Mouse (Mus musculus) embryonic facial prominence, embryonic 15.5 days (tissue): ENCODE measurements around the gene Olfr324. TPM values are rescaled to one million over a fixed set of nuclear protein-coding genes. Genes with fewer than 3 reads are reported as not detected.

Experiments
- ATAC-seq: fragments of 200-750 bp; cut with Nextera tagmentation; 2 replicates; pipeline ENCODE4 v1.8.0; 2017; ENCODE audit warnings: low read depth, moderate TSS enrichment; ENCODE audit not compliant: insufficient number of reproducible peaks, low FRiP score, low TSS enrichment
- H3K27ac ChIP-seq: fragments of 300-500 bp; sonication (generic); replicated peaks from 2 replicates; pipeline ENCODE4 v1.5.1; 2015; ENCODE audit warnings: mild to moderate bottlenecking, inconsistent platforms
- H3K27me3 ChIP-seq: fragments of 300-500 bp; sonication (generic); 2 replicates; pipeline ENCODE4 v1.6.1; 2015; ENCODE audit warnings: inconsistent platforms
- H3K36me3 ChIP-seq: fragments of 300-500 bp; sonication (generic); 2 replicates; pipeline ENCODE4 v1.6.1; 2015; ENCODE audit warnings: mild to moderate bottlenecking, inconsistent platforms
- H3K4me1 ChIP-seq: fragments of 300-500 bp; sonication (generic); 2 replicates; pipeline ENCODE4 v1.6.1; 2015; ENCODE audit warnings: inconsistent platforms
- H3K4me2 ChIP-seq: fragments of 300-500 bp; sonication (generic); replicated peaks from 2 replicates; pipeline ENCODE4 v1.6.1; 2015; ENCODE audit warnings: mild to moderate bottlenecking, inconsistent platforms
- H3K4me3 ChIP-seq: fragments of 300-500 bp; sonication (generic); replicated peaks from 2 replicates; pipeline ENCODE4 v1.5.1; 2015; ENCODE audit warnings: mild to moderate bottlenecking, inconsistent platforms
- H3K9ac ChIP-seq: fragments of 300-500 bp; sonication (generic); 2 replicates; pipeline ENCODE4 v1.6.1; 2015; ENCODE audit warnings: inconsistent platforms
- H3K9me3 ChIP-seq: fragments of 300-500 bp; sonication (generic); replicated peaks from 2 replicates; pipeline ENCODE4 v1.6.1; 2016; ENCODE audit warnings: inconsistent platforms
- WGBS: fragments of 180-500 bp; shearing (Covaris S2); methylation state at CpG from one replicate; pipeline ENCODE4 v1.1.7; 2015; 5-methylcytosine and 5-hydroxymethylcytosine counted together
- polyA plus RNA-seq: library from polyadenylated mRNA; unstranded; fragments of >200 nt; fragmentation: Nextera tagmentation; extraction: Ambion mirVana; gene quantifications from 2 replicates; pipeline ENCODE4 v1.2.1, GENCODE M21; 2015

Olfr324 gene
- polyA plus RNA-seq, 1 experiment from 2014 or later, result not detected

DNA sequence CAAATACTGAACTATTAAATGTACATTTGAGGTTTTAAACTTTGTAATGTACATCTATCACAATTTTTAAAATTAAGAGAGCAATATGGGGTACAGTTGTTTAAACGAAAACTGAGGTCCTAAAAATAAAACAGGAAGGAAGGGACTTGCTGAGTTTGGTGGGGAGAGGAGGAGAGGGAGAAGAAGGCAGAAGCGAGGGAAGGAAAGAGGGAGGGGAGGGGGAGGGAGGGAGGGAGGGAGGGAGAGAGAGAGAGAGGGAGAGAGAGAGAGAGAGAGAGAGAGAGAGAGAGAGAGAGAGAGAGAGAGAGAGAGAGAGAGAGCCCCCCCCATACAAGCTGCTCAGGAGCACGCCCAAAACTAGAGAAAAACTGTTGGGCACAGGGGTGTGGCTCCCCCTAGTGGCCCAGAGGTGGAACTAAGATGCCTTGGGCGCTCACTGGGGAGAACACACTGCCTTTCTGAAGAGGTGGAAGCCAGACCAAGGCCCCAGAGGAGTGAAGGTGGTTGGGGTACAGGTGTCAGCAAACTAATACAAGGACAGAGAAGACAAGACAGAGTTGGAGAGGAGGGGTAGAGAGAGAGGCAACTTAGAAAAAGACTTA is 41.6 kb downstream of the Olfr324 start:
- no peak overlapping the region for H3K4me3 ChIP-seq
- ATAC-seq, result no peak

DNA sequence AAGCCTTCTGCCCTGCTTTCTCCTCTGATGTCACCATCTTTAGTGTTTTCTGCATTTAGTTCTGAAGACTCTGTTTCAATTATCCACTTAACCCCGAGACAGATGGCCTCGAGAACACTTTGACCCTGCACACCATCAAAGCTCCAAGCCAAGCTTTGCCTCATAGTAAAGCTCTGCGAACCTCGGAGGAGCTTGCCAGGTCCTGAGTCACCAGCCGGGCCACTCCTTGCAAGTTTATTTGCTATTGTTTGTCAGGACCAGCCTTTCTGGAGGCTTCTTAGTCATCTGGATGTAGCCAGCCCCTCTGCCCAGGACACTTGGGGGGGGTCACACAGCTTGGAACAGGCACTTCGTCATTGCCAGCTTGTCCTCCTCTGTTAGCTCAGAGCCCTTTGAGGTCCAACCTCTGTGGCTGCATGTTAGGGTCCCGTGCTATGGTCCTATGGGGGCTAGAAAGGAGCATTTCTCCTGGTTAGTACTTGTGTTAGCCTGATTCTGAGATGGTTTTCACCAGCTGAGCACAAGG is 43.3 kb downstream of the Olfr324 start:
- Histone ChIP-seq H3K4me2 (no peak overlapping the region), H3K27me3 (peaks cover 33% of the 10 kb centered on the region), H3K36me3 (no peaks in the 10 kb centered on the region), H3K4me3 (no peak overlapping the region), H3K9ac (no peak overlapping the region), H3K9me3 (no peaks in the 10 kb centered on the region), H3K27ac (no peak overlapping the region), H3K4me1 (peaks cover 9% of the 10 kb centered on the region)
- ATAC-seq, result no peak
- 36% methylated on average over 7 of the region's 7 CpGs for WGBS

More for the DNA sequence above, 41.6 kb downstream of the Olfr324 start:
- H3K4me2 ChIP-seq, result no peak overlapping the region
- H3K27me3 ChIP-seq, result peaks cover 30% of the 10 kb centered on the region
- no peaks in the 10 kb centered on the region for H3K36me3 ChIP-seq
- 10% methylated on average over 3 of the region's 4 CpGs for WGBS
- H3K9me3 ChIP-seq, result no peaks in the 10 kb centered on the region
- H3K9ac ChIP-seq, result no peak overlapping the region
- H3K4me1 ChIP-seq, result peaks cover 9% of the 10 kb centered on the region
- no peak overlapping the region for H3K27ac ChIP-seq

DNA sequence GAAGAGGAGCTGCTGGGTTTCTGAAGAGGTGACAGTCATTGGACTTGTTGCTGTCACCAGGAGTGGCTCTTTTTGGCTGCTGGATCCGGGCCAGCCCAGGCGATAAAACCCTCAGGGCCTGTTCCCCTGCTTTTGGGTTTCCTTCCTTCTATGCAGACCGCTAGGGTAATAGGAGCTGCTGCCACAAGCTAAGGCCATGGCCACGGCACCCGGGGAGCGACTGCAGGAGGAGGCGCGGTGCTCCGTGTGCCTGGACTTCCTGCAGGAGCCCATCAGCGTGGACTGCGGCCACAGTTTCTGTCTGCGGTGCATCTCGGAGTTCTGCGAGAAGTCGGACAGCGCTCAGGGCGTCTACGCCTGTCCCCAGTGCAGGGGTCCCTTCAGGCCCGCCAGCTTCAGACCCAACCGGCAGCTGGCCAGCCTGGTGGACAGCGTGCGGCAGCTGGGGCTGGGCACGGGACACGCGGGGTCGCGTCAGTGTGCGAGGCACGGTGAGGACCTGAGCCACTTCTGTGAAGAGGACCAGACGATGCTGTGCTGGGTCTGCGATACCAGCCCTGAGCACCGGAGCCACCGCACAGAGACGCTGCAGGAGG is 45.5 kb downstream of the Olfr324 start, which contains the start of gene Trim58:
TSS of gene Trim58 (plus strand) at position 194 of the 596 bp plus-strand sequence.
- peak within 1 kb of the TSS; percentile 29 for H3K4me3 ChIP-seq
- WGBS, result 2% methylated on average over 34 of the region's 34 CpGs
- no peaks in the 10 kb centered on the region for H3K36me3 ChIP-seq
- H3K4me2 ChIP-seq, result peak within 1 kb of the TSS; percentile 59
- H3K27ac ChIP-seq, result no peak within 1 kb of the TSS
- ATAC-seq, result no peak
- H3K4me1 ChIP-seq, result peaks cover 9% of the 10 kb centered on the region
- H3K9me3 ChIP-seq, result no peaks in the 10 kb centered on the region
- H3K9ac ChIP-seq, result no peak within 1 kb of the TSS
- H3K27me3 ChIP-seq, result peaks cover 33% of the 10 kb centered on the region

DNA sequence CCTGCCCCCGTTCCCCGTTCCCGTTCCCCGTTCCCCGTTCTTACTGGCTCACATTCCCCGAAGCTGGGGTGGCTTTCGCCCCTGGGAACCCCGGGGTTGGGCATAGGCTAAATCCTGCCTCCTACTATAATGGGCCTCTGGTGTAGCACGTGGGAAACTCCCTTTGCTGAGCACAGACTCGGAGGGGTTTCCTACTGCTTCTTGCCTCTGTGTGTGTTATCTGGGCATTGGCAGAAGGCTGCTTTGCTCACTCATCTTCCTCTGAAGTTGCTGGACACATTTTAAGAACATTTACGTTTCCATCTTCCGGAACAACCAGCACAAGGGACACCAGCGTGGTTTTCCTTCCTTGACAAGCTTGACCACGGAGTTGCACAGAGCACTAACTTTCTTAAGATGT is 46.1 kb downstream of the Olfr324 start:
- Histone ChIP-seq H3K27me3 (peaks cover 33% of the 10 kb centered on the region), H3K4me1 (peaks cover 9% of the 10 kb centered on the region), H3K9me3 (no peaks in the 10 kb centered on the region), H3K27ac (no peak overlapping the region), H3K4me2 (peak overlapping the region; percentile 59; the same call in 1 of the 2 replicates), H3K36me3 (no peaks in the 10 kb centered on the region), H3K4me3 (no peak overlapping the region), H3K9ac (no peak overlapping the region)
- 25% methylated on average over 14 of the region's 14 CpGs for WGBS
- no peak for ATAC-seq

DNA sequence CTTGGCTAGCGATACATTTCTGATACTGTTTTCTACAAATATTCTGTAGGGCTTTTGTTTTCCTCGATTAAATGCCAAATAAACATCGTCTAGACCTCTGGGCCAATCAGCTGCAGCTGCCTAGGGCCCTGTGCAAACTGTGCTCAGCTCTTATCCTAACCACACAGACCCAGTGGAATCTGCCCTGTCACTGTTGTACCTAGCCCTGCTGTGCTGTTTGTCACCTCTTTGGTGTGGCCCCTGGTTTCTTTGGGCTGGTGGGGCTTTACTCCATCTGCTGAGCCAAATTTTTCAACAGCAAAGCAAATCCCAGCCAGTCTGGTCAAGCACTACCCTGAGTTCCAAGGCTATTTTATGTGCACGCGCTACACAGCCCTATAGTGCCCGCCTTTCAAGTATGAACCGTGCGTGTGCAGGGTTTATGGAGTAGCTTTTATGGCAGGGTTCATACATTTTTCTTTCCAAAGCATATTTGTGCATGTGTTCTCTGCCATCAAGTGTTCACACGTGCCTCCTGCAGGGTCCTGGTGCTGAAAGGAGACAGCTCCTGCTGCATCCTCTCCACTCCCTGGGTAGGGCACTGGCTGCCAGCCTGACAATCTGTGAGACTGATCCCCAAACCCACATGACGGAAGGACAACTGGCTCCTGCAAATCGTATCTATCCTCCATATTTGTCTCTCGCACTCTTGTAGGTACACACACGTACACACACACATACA is 46.9 kb downstream of the Olfr324 start:
- Histone ChIP-seq H3K4me2 (no peak overlapping the region), H3K4me1 (peaks cover 9% of the 10 kb centered on the region), H3K9ac (no peak overlapping the region), H3K27ac (no peak overlapping the region), H3K4me3 (no peak overlapping the region), H3K9me3 (no peaks in the 10 kb centered on the region), H3K36me3 (no peaks in the 10 kb centered on the region), H3K27me3 (peaks cover 33% of the 10 kb centered on the region)
- no peak for ATAC-seq
- 83% methylated on average over 13 of the region's 13 CpGs for WGBS

DNA sequence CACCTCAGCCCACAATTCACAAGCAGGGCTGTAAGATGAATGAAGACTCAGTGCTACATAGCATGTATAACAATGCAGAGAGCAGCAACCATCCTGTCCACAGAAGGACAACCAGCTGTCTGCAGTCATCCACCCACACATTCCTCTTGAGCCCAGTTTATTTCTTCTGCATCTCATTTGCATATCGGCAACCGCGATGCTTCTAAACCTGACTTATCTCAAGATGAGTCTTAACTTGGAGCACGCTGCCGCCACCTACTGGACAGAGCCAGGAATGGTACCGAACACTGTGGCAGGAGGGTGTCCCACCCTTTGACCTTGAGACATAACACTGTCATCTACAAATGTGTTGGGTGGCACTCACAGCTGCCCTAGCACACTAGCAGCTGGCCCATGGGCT is 48.4 kb downstream of the Olfr324 start:
- Histone ChIP-seq H3K36me3 (no peaks in the 10 kb centered on the region), H3K27ac (no peak overlapping the region), H3K4me2 (no peak overlapping the region), H3K4me3 (no peak overlapping the region), H3K27me3 (peaks cover 26% of the 10 kb centered on the region), H3K9ac (no peak overlapping the region), H3K9me3 (no peaks in the 10 kb centered on the region), H3K4me1 (peaks cover 9% of the 10 kb centered on the region)
- ATAC-seq, result no peak
- WGBS, result 30% methylated on average over 6 of the region's 6 CpGs

Other genes starting within 250 kb of the Olfr324 start
- gene Lypd8, start 216.1 kb upstream of the Olfr324 start, polyA plus RNA-seq, result 0.20 and 0.35 TPM in 2 replicates
- not detected in 2 replicates for gene 1810065E05Rik, start 174.0 kb upstream of the Olfr324 start, polyA plus RNA-seq
- gene Gm12253, start 162.6 kb upstream of the Olfr324 start, polyA plus RNA-seq, result not detected in 2 replicates
- gene Lypd9, start 142.2 kb upstream of the Olfr324 start, polyA plus RNA-seq, result not detected in 2 replicates
- gene Olfr30, start 132.8 kb upstream of the Olfr324 start, polyA plus RNA-seq, result 0.24 and 0.29 TPM in 2 replicates
- gene Olfr332, start 102.6 kb upstream of the Olfr324 start, polyA plus RNA-seq, result 0.11 and 0.31 TPM in 2 replicates
- gene Olfr331, start 92.5 kb upstream of the Olfr324 start, polyA plus RNA-seq, result not detected in 2 replicates
- gene Olfr330, start 60.3 kb upstream of the Olfr324 start, polyA plus RNA-seq, result 0.14 and 0.36 TPM in 2 replicates
- 0.16 TPM in 1 of 2 replicates, not detected in the other for gene Olfr329-ps, start 48.7 kb upstream of the Olfr324 start, polyA plus RNA-seq
- gene Olfr328, start 39.5 kb upstream of the Olfr324 start, polyA plus RNA-seq, result 0.08 TPM in 1 of 2 replicates, not detected in the other
- gene Olfr224, start 24.6 kb upstream of the Olfr324 start, polyA plus RNA-seq, result 0.12 TPM in 1 of 2 replicates, not detected in the other
- gene Olfr325, start 17.4 kb upstream of the Olfr324 start, polyA plus RNA-seq, result not detected in 2 replicates
- not detected in 2 replicates for gene 2210407C18Rik, start 21.0 kb downstream of the Olfr324 start, polyA plus RNA-seq
- 0.12 and 0.16 TPM in 2 replicates for gene Olfr323, start 35.4 kb downstream of the Olfr324 start, polyA plus RNA-seq
- gene Trim58, start 45.4 kb downstream of the Olfr324 start, polyA plus RNA-seq, result 0.08 TPM in 1 of 2 replicates, not detected in the other
- 0.11 TPM in 1 of 2 replicates, not detected in the other for gene Olfr322, start 63.7 kb downstream of the Olfr324 start, polyA plus RNA-seq
- gene Olfr320, start 86.0 kb downstream of the Olfr324 start, polyA plus RNA-seq, result not detected in 2 replicates
- gene Olfr319, start 104.0 kb downstream of the Olfr324 start, polyA plus RNA-seq, result not detected in 2 replicates
- gene Olfr318, start 128.9 kb downstream of the Olfr324 start, polyA plus RNA-seq, result not detected in 2 replicates
- gene Olfr317, start 144.1 kb downstream of the Olfr324 start, polyA plus RNA-seq, result 0.11 TPM in 1 of 2 replicates, not detected in the other
- gene Olfr316, start 157.6 kb downstream of the Olfr324 start, polyA plus RNA-seq, result 0.16 TPM in 1 of 2 replicates, not detected in the other
- gene Olfr315, start 178.1 kb downstream of the Olfr324 start, polyA plus RNA-seq, result not detected in 2 replicates
- gene Olfr314, start 187.8 kb downstream of the Olfr324 start, polyA plus RNA-seq, result not detected in 2 replicates
- gene Fam183b, start 206.8 kb downstream of the Olfr324 start, polyA plus RNA-seq, result 8.8 and 13.1 TPM in 2 replicates
- gene Olfr313, start 219.9 kb downstream of the Olfr324 start, polyA plus RNA-seq, result 0.08 TPM in 1 of 2 replicates, not detected in the other
- not detected in 2 replicates for gene Olfr312, start 234.1 kb downstream of the Olfr324 start, polyA plus RNA-seq
- not detected in 2 replicates for gene Olfr311, start 244.1 kb downstream of the Olfr324 start, polyA plus RNA-seq